Mouse (Mus musculus) embryo, embryonic 11.5 days (tissue): ENCODE measurements around the gene Gm8300.
"Not testable (repeated sequence)": the region's sequence is repeated elsewhere in the genome, so short reads cannot be mapped to it uniquely, and the experiment has no call there.

ENCODE experiments used
- DNase-seq: peaks from one replicate; pipeline ENCODE4 v3.0.0-alpha.2; 2012; ENCODE audit warnings: low read depth, low spot score

Gene Gm8300

GRCm38 (mm10) chr12:87514016-87514415 is at the start of gene Gm8300:
TSS of gene Gm8300 (plus strand) at chr12:87514316.
- DNase-seq = not testable (repeated sequence)

GRCm38 (mm10) chr12:87464678-87465297 is 49.3 kb upstream of the Gm8300 start:
- DNase-seq = no peak

GRCm38 (mm10) chr12:87470263-87471136 is 43.6 kb upstream of the Gm8300 start:
- no peak for DNase-seq

GRCm38 (mm10) chr12:87471421-87471963 is 42.6 kb upstream of the Gm8300 start:
- DNase-seq = no peak

GRCm38 (mm10) chr12:87471964-87472786 is 41.9 kb upstream of the Gm8300 start, which contains the start of gene Snw1:
TSS of gene Snw1 (minus strand) at chr12:87472274.
- DNase-seq = peak; percentile 94

- DNase-seq = no peak
Observed at GRCm38 (mm10) chr12:87474756-87475155, 39.4 kb upstream of the Gm8300 start.

- DNase-seq = not testable (repeated sequence)
Observed at GRCm38 (mm10) chr12:87482482-87482881, 31.6 kb upstream of the Gm8300 start.

- DNase-seq = not testable (repeated sequence)
Observed at GRCm38 (mm10) chr12:87488683-87489082, 25.4 kb upstream of the Gm8300 start.

- not testable (repeated sequence) for DNase-seq
Observed at GRCm38 (mm10) chr12:87494421-87494820, 19.7 kb upstream of the Gm8300 start, which contains the start of gene Gm5788. TSS of gene Gm5788 (plus strand) at chr12:87494721.

- not testable (repeated sequence) for DNase-seq
Observed at GRCm38 (mm10) chr12:87519616-87520015, 5.5 kb downstream of the Gm8300 start.

GRCm38 (mm10) chr12:87543927-87544326 is 29.8 kb downstream of the Gm8300 start:
- DNase-seq = no peak

- not testable (repeated sequence) for DNase-seq
Observed at GRCm38 (mm10) chr12:87550628-87551027, 36.5 kb downstream of the Gm8300 start.
